In the genomic region with DNA sequence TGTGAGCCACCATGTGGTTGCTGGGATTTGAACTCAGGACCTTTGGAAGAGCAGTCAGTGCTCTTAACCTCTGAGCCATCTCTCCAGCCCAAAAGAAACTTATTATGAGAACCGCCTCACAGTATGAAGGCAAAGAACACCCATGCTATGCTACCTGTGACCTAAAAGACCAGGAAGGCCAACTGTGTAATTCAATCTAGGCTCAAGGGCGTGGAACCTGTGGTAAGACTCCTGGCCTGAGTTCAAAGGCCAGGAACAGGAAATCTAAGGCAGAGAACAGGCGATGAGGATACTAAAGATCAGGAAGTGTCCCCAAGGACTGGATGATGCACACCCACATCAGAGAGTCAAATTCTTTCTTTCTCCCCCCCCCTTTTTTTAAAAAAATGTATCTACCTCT, we compare ENCODE assay signal across 22 mouse cellular contexts. TPM values are rescaled to one million over a fixed set of nuclear protein-coding genes. Genes with fewer than 3 reads are reported as not detected.
DNase-seq lines count a peak whose midpoint lies in the region; ATAC-seq and TF ChIP-seq lines count a peak whose summit lies in the region.
"Had no signal": no experiment of that assay in that cellular context is flagged by ENCODE, and none has a peak within 500 bp of the region (broad histone marks: within the 10 kb centered on the region; RNA-seq: fewer than 3 reads in every experiment).

No protein-coding gene starts in this region.

- H3K4me2 ChIP-seq in intestine, embryonic 16.5 days (ENCODE audit: low read depth, low read length): no peak overlapping the region
- no peak overlapping the region for H3K4me2 ChIP-seq in lung, postnatal 0 days (replicated peaks; ENCODE audit: low read depth, low read length)
- H3K4me2 ChIP-seq: embryonic facial prominence, embryonic 12.5 days; forebrain, embryonic 12.5 days had no signal

- no peak for TF ChIP-seq EP300 in lung, postnatal 0 days (IDR thresholded peaks at IDR 0.05)

- no peaks in the 10 kb centered on the region for H3K27me3 ChIP-seq in intestine, embryonic 16.5 days (replicated peaks; ENCODE audit: control insufficient read depth, insufficient read depth, low read length)
- H3K27me3 ChIP-seq in lung, postnatal 0 days (replicated peaks; ENCODE audit: insufficient read depth, low read length): no peaks in the 10 kb centered on the region
- H3K27me3 ChIP-seq: embryonic facial prominence, embryonic 12.5 days; forebrain, embryonic 12.5 days had no signal

- no peak overlapping the region for H3K27ac ChIP-seq in intestine, embryonic 16.5 days (ENCODE audit: low read length)
- H3K27ac ChIP-seq in left cerebral cortex, adult 2 months: no peak overlapping the region
- no peak overlapping the region for H3K27ac ChIP-seq in lung, postnatal 0 days (ENCODE audit: low read length)
- H3K27ac ChIP-seq: embryonic facial prominence, embryonic 10.5 days; embryonic facial prominence, embryonic 12.5 days; forebrain, embryonic 10.5 days; forebrain, embryonic 12.5 days had no signal

- no peak overlapping the region for H3K9ac ChIP-seq in intestine, embryonic 16.5 days (ENCODE audit: low read depth, low read length)
- H3K9ac ChIP-seq in lung, postnatal 0 days (replicated peaks; ENCODE audit: low read depth): no peak overlapping the region
- H3K9ac ChIP-seq: embryonic facial prominence, embryonic 12.5 days; forebrain, embryonic 12.5 days had no signal

- peak; percentile 32; the same call in 1 of the 2 replicates for ATAC-seq in intestine, embryonic 16.5 days
- no peak for ATAC-seq in lung, postnatal 0 days
- ATAC-seq: forebrain, embryonic 14.5 days; forebrain, embryonic 16.5 days had no signal

- H3K9me3 ChIP-seq in intestine, embryonic 16.5 days (ENCODE audit: control insufficient read depth, low read length): no peaks in the 10 kb centered on the region
- H3K9me3 ChIP-seq in lung, postnatal 0 days (ENCODE audit: low read length): no peaks in the 10 kb centered on the region
- H3K9me3 ChIP-seq: embryonic facial prominence, embryonic 10.5 days; embryonic facial prominence, embryonic 12.5 days; forebrain, embryonic 10.5 days; forebrain, embryonic 12.5 days had no signal

- no peak overlapping the region for H3K4me3 ChIP-seq in intestine, embryonic 16.5 days (ENCODE audit: low read length)
- H3K4me3 ChIP-seq in left cerebral cortex, adult 2 months: no peak overlapping the region
- no peak overlapping the region for H3K4me3 ChIP-seq in lung, postnatal 0 days (ENCODE audit: low read depth, low read length)
- H3K4me3 ChIP-seq: embryonic facial prominence, embryonic 10.5 days; embryonic facial prominence, embryonic 12.5 days; forebrain, embryonic 10.5 days; forebrain, embryonic 12.5 days had no signal

- WGBS in intestine, embryonic 16.5 days: 79% methylated on average over 3 of the region's 3 CpGs
- 31% methylated on average over 3 of the region's 3 CpGs for WGBS in large intestine, adult 2 months
- 82% methylated on average over 3 of the region's 3 CpGs for WGBS in lung, postnatal 0 days

- peaks cover 2% of the 10 kb centered on the region for H3K4me1 ChIP-seq in intestine, embryonic 16.5 days (ENCODE audit: control insufficient read depth, insufficient read depth, low read length)
- no peaks in the 10 kb centered on the region for H3K4me1 ChIP-seq in lung, postnatal 0 days (ENCODE audit: insufficient read depth, low read depth, low read length)
- H3K4me1 ChIP-seq: forebrain, embryonic 12.5 days had no signal

- peak; percentile 50 for DNase-seq in fat pad, adult 2 months (ENCODE audit: extremely low read depth, low read depth, low spot score)
- peak; percentile 62 for DNase-seq in gonadal fat pad, adult 2 months (ENCODE audit: low read depth)
- peak; percentile 79 for DNase-seq in large intestine, adult 2 months (ENCODE audit: low read depth, low spot score)
- no peak for DNase-seq in left cerebral cortex, adult 2 months (ENCODE audit: extremely low spot score in 1 of 2, low spot score in 2 of 2)
- DNase-seq in right cerebral cortex, postnatal 10 days (ENCODE audit: low spot score in 2 of 2): no peak
- no peak for DNase-seq in right cerebral cortex, adult 2 months (ENCODE audit: low spot score in 2 of 2)
- DNase-seq in lung, postnatal 0 days (ENCODE audit: low spot score): no peak
- DNase-seq: adrenal gland, adult 2 months; adrenal gland, postnatal 10 days; adrenal gland, postnatal 25 days; cerebellum, adult 11-12 months; cerebellum, adult 2 months; cerebellum, adult 9-10 months; cerebellum, postnatal 10 days; cerebellum, postnatal 25 days had no signal

- intact Hi-C loops in left cerebral cortex, adult 2 months (cut with DNase I): no loop called here

- no peak for TF ChIP-seq CTCF in left cerebral cortex, adult 2 months (IDR thresholded peaks at IDR 0.05)
- TF ChIP-seq CTCF in lung, postnatal 0 days (IDR thresholded peaks at IDR 0.05): no peak

- no peaks in the 10 kb centered on the region for H3K36me3 ChIP-seq in intestine, embryonic 16.5 days (ENCODE audit: control insufficient read depth, insufficient read depth, low read length)
- H3K36me3 ChIP-seq in lung, postnatal 0 days (ENCODE audit: insufficient read depth, low read length): no peaks in the 10 kb centered on the region

RNA-seq across cellular contexts. Expression of gene Soat2, which starts 23.3 kb away (rescaled TPM):
- polyA plus RNA-seq in gonadal fat pad, adult 2 months (2012; rRNA removed): 0.69 and 1.1 TPM in 2 replicates
- polyA plus RNA-seq in intestine, embryonic 16.5 days (2015; fragmentation: Nextera tagmentation; extraction: Ambion mirVana): 25.0 and 31.2 TPM in 2 replicates
- polyA plus RNA-seq in large intestine, adult 2 months (2012; rRNA removed): 96.3 and 315 TPM in 2 replicates
- total RNA-seq in left cerebral cortex, adult 2 months (2021): under 1 TPM in 1 of 2 experiments, not detected in 1; 0.26 TPM
- polyA plus RNA-seq in lung, postnatal 0 days (2015; fragmentation: Nextera tagmentation; extraction: Ambion mirVana): 0.08 and 0.16 TPM in 2 replicates
- polyA plus RNA-seq: cerebellum, adult 2 months; forebrain, embryonic 14.5 days; forebrain, embryonic 16.5 days had no signal

RNA-seq across cellular contexts. Expression of gene Igfbp6, which starts 29.4 kb away (rescaled TPM):
- 136 and 152 TPM in 2 replicates for polyA plus RNA-seq in gonadal fat pad, adult 2 months (2012; rRNA removed)
- 11.8 and 11.9 TPM in 2 replicates for polyA plus RNA-seq in intestine, embryonic 16.5 days (2015; fragmentation: Nextera tagmentation; extraction: Ambion mirVana)
- 15.4 and 34.3 TPM in 2 replicates for polyA plus RNA-seq in large intestine, adult 2 months (2012; rRNA removed)
- total RNA-seq in left cerebral cortex, adult 2 months (2021): 10 to 100 TPM; 57.4 to 64.8 TPM
- 109 and 123 TPM in 2 replicates for polyA plus RNA-seq in lung, postnatal 0 days (2015; fragmentation: Nextera tagmentation; extraction: Ambion mirVana)

RNA-seq across cellular contexts. Expression of gene Zfp740, which starts 29.5 kb away (rescaled TPM):
- 42.2 and 42.7 TPM in 2 replicates for polyA plus RNA-seq in gonadal fat pad, adult 2 months (2012; rRNA removed)
- polyA plus RNA-seq in intestine, embryonic 16.5 days (2015; fragmentation: Nextera tagmentation; extraction: Ambion mirVana): 33.6 and 35.3 TPM in 2 replicates
- polyA plus RNA-seq in large intestine, adult 2 months (2012; rRNA removed): 20.2 and 26.4 TPM in 2 replicates
- total RNA-seq in left cerebral cortex, adult 2 months (2021): 10 to 100 TPM; 69.6 to 72.4 TPM
- 31.9 and 33.9 TPM in 2 replicates for polyA plus RNA-seq in lung, postnatal 0 days (2015; fragmentation: Nextera tagmentation; extraction: Ambion mirVana)

RNA-seq across cellular contexts. Expression of gene Csad, which starts 30.9 kb away (rescaled TPM):
- polyA plus RNA-seq in gonadal fat pad, adult 2 months (2012; rRNA removed): 237 and 241 TPM in 2 replicates
- 33.2 and 38.4 TPM in 2 replicates for polyA plus RNA-seq in intestine, embryonic 16.5 days (2015; fragmentation: Nextera tagmentation; extraction: Ambion mirVana)
- 18.9 and 23.9 TPM in 2 replicates for polyA plus RNA-seq in large intestine, adult 2 months (2012; rRNA removed)
- total RNA-seq in left cerebral cortex, adult 2 months (2021): 10 to 100 TPM; 28.5 to 30.4 TPM
- polyA plus RNA-seq in lung, postnatal 0 days (2015; fragmentation: Nextera tagmentation; extraction: Ambion mirVana): 71.0 and 76.9 TPM in 2 replicates

RNA-seq across cellular contexts. Expression of gene Spryd3, which starts 37.5 kb away (rescaled TPM):
- 60.3 and 67.4 TPM in 2 replicates for polyA plus RNA-seq in gonadal fat pad, adult 2 months (2012; rRNA removed)
- 27.5 and 28.0 TPM in 2 replicates for polyA plus RNA-seq in intestine, embryonic 16.5 days (2015; fragmentation: Nextera tagmentation; extraction: Ambion mirVana)
- 32.1 and 35.9 TPM in 2 replicates for polyA plus RNA-seq in large intestine, adult 2 months (2012; rRNA removed)
- total RNA-seq in left cerebral cortex, adult 2 months (2021): 100 to 1,000 TPM; 152 TPM
- polyA plus RNA-seq in lung, postnatal 0 days (2015; fragmentation: Nextera tagmentation; extraction: Ambion mirVana): 20.4 and 22.2 TPM in 2 replicates

Comparison
In these comparisons a context has a peak if more than half of its experiments do, and no peak if none do; other contexts are left out.
1. DNase-seq: peak in fat pad, adult 2 months (single experiment), gonadal fat pad, adult 2 months (single experiment) and large intestine, adult 2 months (single experiment); none in left cerebral cortex, adult 2 months (0 of 2), right cerebral cortex, postnatal 10 days (0 of 2), right cerebral cortex, adult 2 months (0 of 2) and lung, postnatal 0 days (single experiment).
2. RNA of gene Soat2, which starts 23.3 kb away (polyA plus RNA-seq): 96.3 to 315 TPM in large intestine, adult 2 months and 25.0 to 31.2 TPM in intestine, embryonic 16.5 days; 0.69 to 1.1 TPM in gonadal fat pad, adult 2 months and 0.08 to 0.16 TPM in lung, postnatal 0 days; every median in the first group is over 10 times any median in the second.